Mouse (Mus musculus) cerebellum, postnatal 4 days (tissue): ENCODE measurements around the gene Snrnp25.

Experiments
- DNase-seq, 2 experiments: peaks; one replicate each; pipeline ENCODE4 v3.0.0; 2022; ENCODE audit warnings: low spot score in 2 of 2, mixed read lengths in 1 of 2

Gene Snrnp25

DNA sequence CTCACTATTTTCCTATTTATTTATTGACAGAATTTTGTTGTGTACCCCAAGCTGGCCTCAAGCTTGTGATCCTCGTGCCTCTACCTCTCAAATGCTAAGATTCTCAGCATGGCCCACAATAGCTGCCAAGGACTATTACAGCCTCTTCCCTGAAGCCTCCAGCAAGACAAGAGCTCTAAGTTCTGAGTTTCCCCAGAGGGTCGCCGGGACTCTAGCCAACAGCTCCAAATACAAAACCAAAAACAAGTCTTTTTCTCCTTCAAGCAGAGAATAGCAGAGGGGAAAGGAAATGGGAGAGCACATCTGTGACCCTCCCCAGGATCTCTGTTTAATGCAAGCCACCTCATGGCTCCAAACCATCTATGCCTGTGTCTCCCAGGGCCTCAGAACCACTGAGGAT, 38.8 kb downstream of the Snrnp25 start:
- DNase-seq = no peak

- no peak for DNase-seq
These were observed 39.4 kb downstream of the Snrnp25 start for GRCm38 (mm10) chr11:32244617-32245016.

DNA sequence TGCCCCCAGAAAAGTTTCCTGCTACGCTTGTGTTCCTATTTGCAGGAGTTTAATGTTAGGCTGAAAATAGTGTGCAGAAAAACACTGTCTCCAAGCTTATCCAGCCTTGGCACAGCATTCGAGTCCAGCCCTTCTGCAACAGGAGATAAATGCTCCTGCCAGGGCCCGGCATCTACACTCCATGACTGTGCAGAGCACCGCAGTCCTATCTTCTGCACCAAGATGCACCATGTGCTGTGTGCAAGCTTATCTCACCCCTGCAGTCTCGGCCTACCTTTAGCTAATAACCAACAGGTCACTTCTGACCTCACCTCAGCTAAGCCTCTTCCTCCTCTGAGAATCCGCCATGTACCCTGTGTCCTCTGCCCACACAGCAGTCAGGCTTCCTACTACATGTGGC, 40.4 kb downstream of the Snrnp25 start:
- DNase-seq = no peak

DNA sequence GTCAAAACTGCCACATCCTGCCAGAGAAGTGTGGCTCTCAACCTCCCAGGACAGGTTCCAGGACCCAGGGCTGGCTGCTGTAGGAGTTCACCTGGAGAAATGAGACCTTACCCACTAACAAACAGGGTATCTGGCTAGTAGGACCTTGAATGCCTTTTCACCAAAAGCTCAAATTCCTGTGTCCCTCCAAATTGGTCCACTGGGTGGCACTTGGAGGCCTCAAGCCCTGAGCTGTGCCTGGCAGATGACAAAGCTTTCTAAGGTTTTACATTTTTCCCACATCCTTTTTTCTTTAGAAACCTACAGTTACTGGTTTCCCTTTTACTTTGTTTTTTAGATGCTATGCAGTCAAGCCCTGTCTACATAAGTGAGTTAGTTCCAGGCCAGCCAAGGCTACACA, 41.9 kb downstream of the Snrnp25 start:
- DNase-seq = no peak

GRCm38 (mm10) chr11:32248350-32248749, 43.1 kb downstream of the Snrnp25 start:
- DNase-seq = no peak

GRCm38 (mm10) chr11:32250880-32251763, 45.9 kb downstream of the Snrnp25 start:
- DNase-seq = no peak

- DNase-seq = no peak
These were observed 47.9 kb downstream of the Snrnp25 start for GRCm38 (mm10) chr11:32253121-32253520.

DNA sequence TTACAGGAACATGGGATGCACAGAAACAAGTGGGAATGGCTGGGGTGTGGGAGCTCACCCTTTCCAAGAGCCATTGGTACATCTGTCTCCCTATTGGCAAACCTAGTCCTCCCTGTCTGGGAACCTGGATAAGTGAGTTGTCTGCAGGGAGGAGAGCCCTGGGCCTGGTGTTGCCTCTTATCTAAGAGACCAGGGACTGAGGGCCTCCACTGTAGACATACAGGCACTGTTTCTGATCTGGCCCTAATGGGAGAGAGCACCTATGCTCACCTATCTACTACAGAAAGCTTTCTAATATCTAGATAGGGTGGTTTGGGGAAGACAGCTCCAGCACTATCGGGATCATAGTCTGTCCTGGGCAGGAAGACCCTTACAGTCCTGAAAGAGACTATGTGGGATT, 50.9 kb downstream of the Snrnp25 start:
- no peak for DNase-seq

GRCm38 (mm10) chr11:32256566-32256965, 51.4 kb downstream of the Snrnp25 start:
- no peak for DNase-seq
